In the genomic region with DNA sequence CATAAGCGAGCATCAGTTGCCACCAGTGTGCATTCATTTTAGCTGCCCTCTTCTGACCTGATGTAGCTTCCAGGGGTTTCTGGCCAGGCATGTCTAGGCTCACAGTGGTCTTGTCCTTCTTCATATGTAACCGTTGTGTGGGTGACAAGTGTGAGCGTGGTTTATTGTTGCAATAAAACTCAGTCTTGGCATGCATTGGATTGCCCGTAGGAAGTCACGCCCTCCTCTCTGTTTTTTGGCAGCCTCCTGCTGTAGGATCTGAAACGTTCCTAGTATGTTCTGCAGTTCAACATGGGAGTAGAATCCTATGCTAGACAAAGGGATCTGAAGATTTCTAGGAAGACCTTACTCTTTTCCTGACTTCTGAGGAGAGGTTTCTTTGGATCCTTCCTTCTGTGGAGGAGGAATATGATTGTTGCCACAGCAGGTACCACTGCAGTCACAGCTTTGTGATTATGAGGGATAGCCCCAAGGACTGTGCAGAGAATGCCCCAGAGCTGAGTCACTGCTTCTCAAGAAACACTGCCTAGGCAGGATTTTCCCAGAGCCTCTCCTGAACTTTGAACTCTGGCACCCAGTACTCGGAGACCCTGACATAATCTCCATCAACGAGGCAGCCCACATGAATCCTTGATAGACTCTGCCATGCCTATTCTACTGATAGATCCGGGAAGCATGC, we compare ENCODE assay signal across 22 mouse cellular contexts.
A peak's percentile ranks its signal among the peaks of the same experiment; 100 is the strongest.
DNase-seq lines count a peak whose midpoint lies in the region; ATAC-seq and TF ChIP-seq lines count a peak whose summit lies in the region.
"Had no signal": no experiment of that assay in that cellular context is flagged by ENCODE, and none has a peak within 500 bp of the region (broad histone marks: within the 10 kb centered on the region; RNA-seq: fewer than 3 reads in every experiment).

No protein-coding gene starts in this region.

- no peaks in the 10 kb centered on the region for H3K4me1 ChIP-seq in kidney, postnatal 0 days (replicated peaks; ENCODE audit: insufficient read depth, low read length)
- no peaks in the 10 kb centered on the region for H3K4me1 ChIP-seq in intestine, embryonic 16.5 days (ENCODE audit: control insufficient read depth, insufficient read depth, low read length)
- no peaks in the 10 kb centered on the region for H3K4me1 ChIP-seq in embryonic facial prominence, embryonic 10.5 days
- H3K4me1 ChIP-seq: embryonic facial prominence, embryonic 15.5 days; forebrain, embryonic 15.5 days; hindbrain, embryonic 10.5 days had no signal

- H3K27ac ChIP-seq in kidney, postnatal 0 days = no peak overlapping the region
- H3K27ac ChIP-seq in intestine, embryonic 16.5 days (ENCODE audit: low read length) = no peak overlapping the region
- no peak overlapping the region for H3K27ac ChIP-seq in embryonic facial prominence, embryonic 10.5 days (replicated peaks)
- H3K27ac ChIP-seq: embryonic facial prominence, embryonic 15.5 days; forebrain, embryonic 15.5 days; heart, adult 2 months; hindbrain, embryonic 10.5 days; hindbrain, embryonic 14.5 days had no signal

- no peak for ATAC-seq in kidney, postnatal 0 days (replicated peaks; ENCODE audit: low FRiP score, low read depth)
- peak; percentile 68 for ATAC-seq in intestine, embryonic 16.5 days
- ATAC-seq: CD4-positive, CD25-positive, alpha-beta regulatory T cell, adult 4 months; forebrain, embryonic 15.5 days had no signal

- no peak for TF ChIP-seq CTCF in kidney, postnatal 0 days (IDR thresholded peaks at IDR 0.05; ENCODE audit: low read depth)

- H3K4me3 ChIP-seq in kidney, postnatal 0 days (replicated peaks; ENCODE audit: low read depth, low read length) = no peak overlapping the region
- H3K4me3 ChIP-seq in intestine, embryonic 16.5 days (ENCODE audit: low read length) = no peak overlapping the region
- H3K4me3 ChIP-seq in embryonic facial prominence, embryonic 10.5 days = no peak overlapping the region
- H3K4me3 ChIP-seq: embryonic facial prominence, embryonic 15.5 days; erythroblast, embryonic 14.5 days; forebrain, embryonic 15.5 days; heart, adult 2 months; hindbrain, embryonic 10.5 days had no signal

- no peak overlapping the region for H3K4me2 ChIP-seq in kidney, postnatal 0 days (ENCODE audit: low read length)
- H3K4me2 ChIP-seq in intestine, embryonic 16.5 days (ENCODE audit: low read depth, low read length) = no peak overlapping the region
- H3K4me2 ChIP-seq: embryonic facial prominence, embryonic 15.5 days; forebrain, embryonic 15.5 days; heart, embryonic 11.5 days; hindbrain, embryonic 14.5 days had no signal

- H3K9me3 ChIP-seq in kidney, postnatal 0 days (replicated peaks; ENCODE audit: low read length) = no peaks in the 10 kb centered on the region
- no peaks in the 10 kb centered on the region for H3K9me3 ChIP-seq in intestine, embryonic 16.5 days (ENCODE audit: control insufficient read depth, low read length)
- no peaks in the 10 kb centered on the region for H3K9me3 ChIP-seq in embryonic facial prominence, embryonic 10.5 days
- H3K9me3 ChIP-seq: embryonic facial prominence, embryonic 15.5 days; forebrain, embryonic 15.5 days; G1E; hindbrain, embryonic 10.5 days had no signal

- H3K9ac ChIP-seq in kidney, postnatal 0 days (ENCODE audit: low read depth, low read length) = no peak overlapping the region
- H3K9ac ChIP-seq in intestine, embryonic 16.5 days (ENCODE audit: low read depth, low read length) = no peak overlapping the region
- H3K9ac ChIP-seq: embryonic facial prominence, embryonic 15.5 days; forebrain, embryonic 15.5 days; hindbrain, embryonic 14.5 days had no signal

- no peaks in the 10 kb centered on the region for H3K36me3 ChIP-seq in kidney, postnatal 0 days (ENCODE audit: insufficient read depth, low read length)
- H3K36me3 ChIP-seq in intestine, embryonic 16.5 days (ENCODE audit: control insufficient read depth, insufficient read depth, low read length) = no peaks in the 10 kb centered on the region
- H3K36me3 ChIP-seq in embryonic facial prominence, embryonic 10.5 days (replicated peaks) = no peaks in the 10 kb centered on the region
- H3K36me3 ChIP-seq: embryonic facial prominence, embryonic 15.5 days; forebrain, embryonic 15.5 days; G1E; hindbrain, embryonic 10.5 days had no signal

- WGBS in kidney, postnatal 0 days = 55% methylated on average over 9 of the region's 9 CpGs
- WGBS in intestine, embryonic 16.5 days = 58% methylated on average over 9 of the region's 9 CpGs
- 87% methylated on average over 9 of the region's 9 CpGs for WGBS in embryonic facial prominence, embryonic 10.5 days

- H3K27me3 ChIP-seq in kidney, postnatal 0 days (ENCODE audit: insufficient read depth, low read length) = peaks cover 2% of the 10 kb centered on the region; the same call in 1 of the 2 replicates
- H3K27me3 ChIP-seq in intestine, embryonic 16.5 days (replicated peaks; ENCODE audit: control insufficient read depth, insufficient read depth, low read length) = no peaks in the 10 kb centered on the region
- H3K27me3 ChIP-seq in embryonic facial prominence, embryonic 10.5 days (replicated peaks; ENCODE audit: low read depth, poor library complexity, severe bottlenecking) = no peaks in the 10 kb centered on the region
- H3K27me3 ChIP-seq: embryonic facial prominence, embryonic 15.5 days; forebrain, embryonic 15.5 days had no signal

- DNase-seq in kidney, postnatal 0 days (ENCODE audit: low spot score) = peak; percentile 32
- no peak for DNase-seq in kidney, adult 18-20 months
- DNase-seq in 3134 (ENCODE audit: extremely low read depth, insufficient read length, low spot score) (peak; percentile 49), NIH3T3 (ENCODE audit: low read depth) (peak; percentile 2)
- no peak for DNase-seq in cerebellum, postnatal 10 days
- no peak for DNase-seq in embryonic facial prominence, embryonic 10.5 days (ENCODE audit: low spot score)
- DNase-seq: adrenal gland, postnatal 14 days; B cell, adult 2 months; cerebellum, adult 11-12 months; cerebellum, adult 9-10 months; cerebellum, postnatal 36 days; gastrocnemius, postnatal 36 days; heart, adult 2 months had no signal

Comparison
In these comparisons a context has a peak if more than half of its experiments do, and no peak if none do; other contexts are left out.
1. DNase-seq: peak in kidney, postnatal 0 days (single experiment), 3134 (single experiment) and NIH3T3 (single experiment); none in kidney, adult 18-20 months (single experiment), cerebellum, postnatal 10 days (0 of 2) and embryonic facial prominence, embryonic 10.5 days (single experiment).